Comparison of ENCODE assay signal across 20 mouse cellular contexts in the genomic region with DNA sequence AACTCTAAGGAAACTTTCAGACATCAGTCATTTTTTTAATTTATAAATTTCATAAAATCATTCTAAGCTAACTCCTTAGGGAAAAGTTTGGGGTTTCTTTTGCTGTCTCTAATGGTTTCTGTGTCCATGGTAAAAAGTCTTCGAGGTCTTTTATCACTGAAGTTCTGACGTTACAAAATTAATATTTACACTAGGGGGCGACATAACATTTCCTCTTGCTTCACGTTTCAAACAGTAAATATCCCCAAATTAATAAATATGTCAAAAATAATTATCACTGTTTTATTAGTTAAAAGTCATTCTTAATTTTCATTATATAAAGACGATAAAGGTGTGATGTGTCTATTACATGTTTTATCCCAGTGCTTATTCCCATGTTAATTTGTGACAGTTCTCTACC. TPM values are rescaled to one million over a fixed set of nuclear protein-coding genes. Genes with fewer than 3 reads are reported as not detected.
DNase-seq lines count a peak whose midpoint lies in the region; ATAC-seq and TF ChIP-seq lines count a peak whose summit lies in the region.
"Had no signal": no experiment of that assay in that cellular context is flagged by ENCODE, and none has a peak within 500 bp of the region (broad histone marks: within the 10 kb centered on the region; RNA-seq: fewer than 3 reads in every experiment).

No protein-coding gene starts in this region.

- TF ChIP-seq EP300 in CH12.LX (IDR thresholded peaks at IDR 0.05; ENCODE audit: low read length) = no peak

- H3K27me3 ChIP-seq in forebrain, postnatal 0 days (ENCODE audit: insufficient read depth, low read length) = no peaks in the 10 kb centered on the region
- no peaks in the 10 kb centered on the region for H3K27me3 ChIP-seq in forebrain, embryonic 11.5 days (ENCODE audit: control insufficient read depth, insufficient read depth, low read length)
- no peaks in the 10 kb centered on the region for H3K27me3 ChIP-seq in limb, embryonic 14.5 days (ENCODE audit: control insufficient read depth, insufficient read depth, low read length)
- no peaks in the 10 kb centered on the region for H3K27me3 ChIP-seq in limb, embryonic 10.5 days (ENCODE audit: low read depth, poor library complexity, severe bottlenecking)
- H3K27me3 ChIP-seq in CH12.LX (replicated peaks) = no peaks in the 10 kb centered on the region
- H3K27me3 ChIP-seq: embryonic facial prominence, embryonic 13.5 days; forebrain, embryonic 15.5 days; heart, embryonic 13.5 days; limb, embryonic 12.5 days; midbrain, embryonic 13.5 days; neural tube, embryonic 13.5 days had no signal

- dilution Hi-C loops in CH12.LX (cut with MboI; ENCODE audit: extremely low pct_ligation_motif_present, extremely low pct_unique_long_range_greater_than_20kb, low sequenced_read_pairs) = no loop called here

- peak; percentile 73 for TF ChIP-seq RAD21 in CH12.LX (IDR thresholded peaks at IDR 0.05; ENCODE audit: low read depth, low read length)

- H3K36me3 ChIP-seq in forebrain, postnatal 0 days (ENCODE audit: insufficient read depth) = no peaks in the 10 kb centered on the region
- H3K36me3 ChIP-seq in forebrain, embryonic 11.5 days (ENCODE audit: control insufficient read depth, insufficient read depth, low read length) = no peaks in the 10 kb centered on the region
- no peaks in the 10 kb centered on the region for H3K36me3 ChIP-seq in limb, embryonic 14.5 days (ENCODE audit: control insufficient read depth, insufficient read depth, low read length)
- no peaks in the 10 kb centered on the region for H3K36me3 ChIP-seq in limb, embryonic 10.5 days
- H3K36me3 ChIP-seq in CH12.LX (replicated peaks in 1 of 2; ENCODE audit: control insufficient read depth in 1 of 2, insufficient read depth in 1 of 2, low read length in 1 of 2) = no peaks in the 10 kb centered on the region
- H3K36me3 ChIP-seq: embryonic facial prominence, embryonic 13.5 days; forebrain, embryonic 15.5 days; heart, embryonic 13.5 days; limb, embryonic 12.5 days; midbrain, embryonic 13.5 days; neural tube, embryonic 13.5 days had no signal

- ATAC-seq in forebrain, postnatal 0 days = no peak
- ATAC-seq in forebrain, embryonic 11.5 days (replicated peaks; ENCODE audit: low FRiP score) = no peak
- ATAC-seq in limb, embryonic 14.5 days (ENCODE audit: low FRiP score, low read depth) = no peak
- ATAC-seq: CD4-positive, CD25-positive, alpha-beta regulatory T cell, adult 4 months; forebrain, embryonic 15.5 days; midbrain, embryonic 13.5 days had no signal

- no peak for DNase-seq in forebrain, postnatal 0 days
- no peak for DNase-seq in forebrain, embryonic 11.5 days (ENCODE audit: low spot score)
- DNase-seq in limb, embryonic 14.5 days (ENCODE audit: low spot score) = peak; percentile 9
- DNase-seq in limb, embryonic 10.5 days (ENCODE audit: low spot score) = no peak
- DNase-seq in CH12.LX (ENCODE audit: extremely low read depth) = peak; percentile 22
- peak; percentile 1 for DNase-seq in c-Kit-positive CD71-positive TER-119-negative erythroid progenitor cells, embryonic 14.5 days (ENCODE audit: low read depth)
- no peak for DNase-seq in thymus, adult 18-20 months
- no peak for DNase-seq in MN1 (ENCODE audit: low spot score)
- DNase-seq: adrenal gland, postnatal 25 days; cerebellum, adult 18-20 months; gastrocnemius, postnatal 25 days; kidney, postnatal 14 days; right cerebral cortex, postnatal 14 days had no signal

- no peak overlapping the region for H3K9ac ChIP-seq in forebrain, postnatal 0 days
- no peak overlapping the region for H3K9ac ChIP-seq in forebrain, embryonic 11.5 days (ENCODE audit: low read length)
- no peak overlapping the region for H3K9ac ChIP-seq in limb, embryonic 14.5 days (ENCODE audit: low read depth, low read length, severe bottlenecking)
- H3K9ac ChIP-seq in CH12.LX (ENCODE audit: insufficient read depth, low read depth) = no peak overlapping the region
- H3K9ac ChIP-seq: embryonic facial prominence, embryonic 13.5 days; forebrain, embryonic 15.5 days; heart, embryonic 13.5 days; limb, embryonic 12.5 days; midbrain, embryonic 13.5 days; neural tube, embryonic 13.5 days had no signal

- TF ChIP-seq CTCF in forebrain, postnatal 0 days (IDR thresholded peaks at IDR 0.05; ENCODE audit: low read depth) = peak; percentile 47
- peak in 1 of 2 experiments; percentile 63; a peak in 3 of 4 replicates for TF ChIP-seq CTCF in CH12.LX (conservative IDR thresholded peaks at IDR 0.05 in 1 of 2, IDR thresholded peaks at IDR 0.05 in 1 of 2; ENCODE audit: low read depth in 2 of 2, low read length in 2 of 2)

- H3K4me3 ChIP-seq in forebrain, postnatal 0 days (ENCODE audit: low read depth, low read length) = no peak overlapping the region
- no peak overlapping the region for H3K4me3 ChIP-seq in forebrain, embryonic 11.5 days (ENCODE audit: low read depth, low read length)
- no peak overlapping the region for H3K4me3 ChIP-seq in limb, embryonic 14.5 days (replicated peaks; ENCODE audit: low read length)
- H3K4me3 ChIP-seq in limb, embryonic 10.5 days = no peak overlapping the region
- no peak overlapping the region for H3K4me3 ChIP-seq in CH12.LX (replicated peaks in 1 of 3; ENCODE audit: low read depth in 2 of 3, low read length in 2 of 3, poor library complexity in 1 of 3)
- H3K4me3 ChIP-seq: embryonic facial prominence, embryonic 13.5 days; forebrain, embryonic 15.5 days; heart, embryonic 13.5 days; limb, embryonic 12.5 days; midbrain, embryonic 13.5 days; neural tube, embryonic 13.5 days had no signal

- H3K4me2 ChIP-seq in forebrain, postnatal 0 days (ENCODE audit: low read depth) = no peak overlapping the region
- no peak overlapping the region for H3K4me2 ChIP-seq in forebrain, embryonic 11.5 days (ENCODE audit: low read depth, low read length, severe bottlenecking)
- no peak overlapping the region for H3K4me2 ChIP-seq in limb, embryonic 14.5 days (replicated peaks; ENCODE audit: low read depth, low read length, severe bottlenecking)
- no peak overlapping the region for H3K4me2 ChIP-seq in CH12.LX (ENCODE audit: insufficient read depth, low read depth, poor library complexity, severe bottlenecking)
- H3K4me2 ChIP-seq: embryonic facial prominence, embryonic 13.5 days; forebrain, embryonic 15.5 days; heart, embryonic 13.5 days; limb, embryonic 12.5 days; midbrain, embryonic 13.5 days; neural tube, embryonic 13.5 days had no signal

- no peaks in the 10 kb centered on the region for H3K79me2 ChIP-seq in CH12.LX (replicated peaks; ENCODE audit: control insufficient read depth, extremely low read depth, insufficient read depth, poor library complexity, severe bottlenecking)

- H3K27ac ChIP-seq in forebrain, postnatal 0 days (ENCODE audit: low read depth, low read length) = no peak overlapping the region
- H3K27ac ChIP-seq in forebrain, embryonic 11.5 days (ENCODE audit: low read depth, low read length) = no peak overlapping the region
- H3K27ac ChIP-seq in limb, embryonic 14.5 days (replicated peaks; ENCODE audit: low read depth, low read length) = no peak overlapping the region
- no peak overlapping the region for H3K27ac ChIP-seq in limb, embryonic 10.5 days
- no peak overlapping the region for H3K27ac ChIP-seq in CH12.LX (ENCODE audit: insufficient read depth, low read depth)
- H3K27ac ChIP-seq: embryonic facial prominence, embryonic 13.5 days; forebrain, embryonic 15.5 days; heart, embryonic 13.5 days; limb, embryonic 12.5 days; midbrain, embryonic 13.5 days; neural tube, embryonic 13.5 days had no signal

- in situ Hi-C loops in CH12.LX (cut with MboI; ENCODE audit: low pct_ligation_motif_present, low pct_unique_long_range_greater_than_20kb, low sequenced_read_pairs) = no loop called here

- no peak for TF ChIP-seq POLR2A in limb, embryonic 14.5 days (IDR thresholded peaks at IDR 0.05; ENCODE audit: borderline replicate concordance, extremely low read depth, insufficient read depth, insufficient read length)
- no peak for TF ChIP-seq POLR2A in CH12.LX (IDR thresholded peaks at IDR 0.05; ENCODE audit: low read depth, low read length)

- H3K9me3 ChIP-seq in forebrain, postnatal 0 days (ENCODE audit: low read length) = no peaks in the 10 kb centered on the region
- H3K9me3 ChIP-seq in forebrain, embryonic 11.5 days (ENCODE audit: control insufficient read depth, low read length) = no peaks in the 10 kb centered on the region
- no peaks in the 10 kb centered on the region for H3K9me3 ChIP-seq in limb, embryonic 14.5 days (ENCODE audit: control insufficient read depth, low read length)
- no peaks in the 10 kb centered on the region for H3K9me3 ChIP-seq in limb, embryonic 10.5 days (replicated peaks)
- H3K9me3 ChIP-seq in CH12.LX (replicated peaks; ENCODE audit: low read length) = no peaks in the 10 kb centered on the region
- H3K9me3 ChIP-seq: embryonic facial prominence, embryonic 13.5 days; forebrain, embryonic 15.5 days; heart, embryonic 13.5 days; limb, embryonic 12.5 days; midbrain, embryonic 13.5 days; neural tube, embryonic 13.5 days had no signal

- no peaks in the 10 kb centered on the region for H3K4me1 ChIP-seq in forebrain, postnatal 0 days (ENCODE audit: insufficient read depth)
- H3K4me1 ChIP-seq in forebrain, embryonic 11.5 days (replicated peaks; ENCODE audit: control insufficient read depth, insufficient read depth, low read length) = no peaks in the 10 kb centered on the region
- H3K4me1 ChIP-seq in limb, embryonic 14.5 days (ENCODE audit: control insufficient read depth, insufficient read depth, low read length) = no peaks in the 10 kb centered on the region
- no peaks in the 10 kb centered on the region for H3K4me1 ChIP-seq in limb, embryonic 10.5 days
- H3K4me1 ChIP-seq in CH12.LX (ENCODE audit: control insufficient read depth in 1 of 2, insufficient read depth in 2 of 2) = peaks cover 3 to 11% of the 10 kb centered on the region in 2 experiments
- H3K4me1 ChIP-seq: embryonic facial prominence, embryonic 13.5 days; forebrain, embryonic 15.5 days; heart, embryonic 13.5 days; limb, embryonic 12.5 days; midbrain, embryonic 13.5 days; neural tube, embryonic 13.5 days had no signal

- 26% methylated on average over 5 of the region's 5 CpGs for WGBS in forebrain, postnatal 0 days
- 38% methylated on average over 5 of the region's 5 CpGs for WGBS in forebrain, embryonic 11.5 days
- 33% methylated on average over 5 of the region's 5 CpGs for WGBS in limb, embryonic 14.5 days
- 37% methylated on average over 5 of the region's 5 CpGs for WGBS in limb, embryonic 10.5 days

TF ChIP-seq in CH12.LX, 34 proteins besides CTCF, POLR2A, EP300 and RAD21 (continues in another document):
- TF ChIP-seq TCF12 (IDR thresholded peaks at IDR 0.05; ENCODE audit: low read depth, low read length) (no peak), ZKSCAN1 (IDR thresholded peaks at IDR 0.05; ENCODE audit: borderline replicate concordance, low read depth, low read length) (no peak)

RNA-seq across cellular contexts. Expression of a gene that starts 11.6 kb away (rescaled TPM):
- 10.5 and 14.7 TPM in 2 replicates for total RNA-seq in forebrain, postnatal 0 days (2014; rRNA removed)
- 8.7 and 12.9 TPM in 2 replicates for polyA plus RNA-seq in forebrain, postnatal 0 days (2015; fragmentation: Nextera tagmentation; extraction: Ambion mirVana)
- polyA plus RNA-seq in forebrain, embryonic 11.5 days (2014; fragmentation: Nextera tagmentation; extraction: Ambion mirVana) = 0.51 and 0.73 TPM in 2 replicates
- polyA plus RNA-seq in limb, embryonic 14.5 days (2012; rRNA removed) = 0.60 and 0.91 TPM in 2 replicates
- 0.73 and 0.93 TPM in 2 replicates for polyA plus RNA-seq in limb, embryonic 14.5 days (2014; fragmentation: Nextera tagmentation; extraction: Ambion mirVana)
- polyA plus RNA-seq in limb, embryonic 10.5 days (2016; fragmentation: Nextera tagmentation; extraction: Ambion mirVana) = 0.26 and 0.90 TPM in 2 replicates
- total RNA-seq in CH12.LX (2012; rRNA removed) = not detected in 2 replicates
- not detected in 2 replicates for total RNA-seq in CH12.LX (2014; rRNA removed)
- not detected in 2 replicates for polyA plus RNA-seq in CH12.LX (2012; ENCODE audit: insufficient read length, low read depth)
- total RNA-seq: gastrocnemius, postnatal 25 days had no signal
- polyA plus RNA-seq: CD4-positive, CD25-positive, alpha-beta regulatory T cell, adult 4 months had no signal

Comparison
In these comparisons a context has a peak if more than half of its experiments do, and no peak if none do; other contexts are left out.
1. DNase-seq: peak in limb, embryonic 14.5 days (single experiment), CH12.LX (single experiment) and c-Kit-positive CD71-positive TER-119-negative erythroid progenitor cells, embryonic 14.5 days (single experiment); none in forebrain, postnatal 0 days (single experiment), forebrain, embryonic 11.5 days (single experiment), limb, embryonic 10.5 days (single experiment), thymus, adult 18-20 months (0 of 2) and MN1 (single experiment).